Mouse (Mus musculus) adrenal gland, adult 10 weeks (tissue): ENCODE measurements around the gene Zmynd11. TPM values are rescaled to one million over a fixed set of nuclear protein-coding genes. Genes with fewer than 3 reads are reported as not detected.

Source experiments
- polyA plus RNA-seq: library from polyadenylated mRNA; stranded (reverse); fragments of 350-450 nt; fragmentation: Illumina TruSeq; extraction: RNeasy Lipid Tissue Mini Kit (QIAGEN cat#74804); gene quantifications from one replicate; pipeline ENCODE4 v1.2.3, GENCODE M21; 2014; ENCODE audit warnings: low read depth, low replicate concordance

Zmynd11 gene
- 169 TPM for polyA plus RNA-seq

DNA sequence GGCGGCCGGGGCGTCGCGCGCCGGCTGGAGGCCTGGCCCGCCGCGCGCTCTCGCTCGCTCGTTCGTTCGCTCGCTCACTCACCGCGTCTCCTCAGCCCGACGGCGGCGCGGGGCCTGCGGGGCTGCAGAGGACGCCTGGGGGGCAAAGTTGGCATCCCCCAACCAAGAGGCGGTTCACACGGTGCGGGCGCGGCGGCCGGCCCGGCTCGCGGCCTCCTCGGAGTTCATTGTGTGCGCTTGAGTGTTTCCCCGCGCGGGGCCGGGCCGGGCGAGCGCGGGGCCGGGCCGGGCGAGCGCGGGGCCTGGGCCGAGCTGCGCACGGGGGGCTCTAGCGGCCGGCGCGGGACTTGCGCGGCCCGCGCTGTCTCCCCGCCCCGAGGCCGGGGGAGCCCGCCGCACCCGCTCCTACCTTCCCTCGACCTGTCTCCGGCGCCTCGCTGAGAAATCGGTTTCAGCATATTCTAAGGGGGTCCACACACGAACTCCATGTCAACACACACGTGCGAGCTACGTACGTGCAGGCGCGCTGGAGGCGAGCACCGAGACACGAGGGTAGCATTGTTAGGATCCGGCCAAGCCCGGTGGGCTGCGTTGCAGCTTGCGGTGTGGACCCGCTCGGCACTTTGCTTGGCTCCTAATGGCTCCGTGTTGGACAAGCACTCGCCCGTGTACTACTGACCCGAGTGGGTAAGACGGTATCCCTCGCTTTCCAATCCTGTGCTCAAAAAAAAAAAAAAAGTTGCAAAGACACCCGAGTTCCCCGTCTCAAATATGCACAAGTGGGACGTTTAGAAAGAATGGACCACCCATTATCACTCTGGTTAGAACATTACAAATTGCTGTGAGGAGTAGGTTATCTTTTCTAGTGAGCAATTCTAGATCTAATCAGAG lies at the start of gene Zmynd11:
TSS of gene Zmynd11 (minus strand) at position 685 of the 891 bp plus-strand sequence.

